Mouse (Mus musculus) neutrophil, adult 5-6 weeks (primary cell): ENCODE results near the gene Birc5. TPM values are rescaled to one million over a fixed set of nuclear protein-coding genes. Genes with fewer than 3 reads are reported as not detected.

Source experiments
- ATAC-seq: fragments of 151-379, 151-347 bp; 2 replicates; pipeline ENCODE4 v1.8.0; 2017; ENCODE audit warnings: mild to moderate bottlenecking, moderate TSS enrichment; ENCODE audit not compliant: insufficient number of reproducible peaks, poor library complexity, low FRiP score, severe bottlenecking; ENCODE audit errors: extremely low read depth
- total RNA-seq: library from RNA; stranded (forward); fragments of 200-1000 nt; gene quantifications from 2 replicates; pipeline ENCODE4 v1.2.3, GENCODE M21; 2017

Birc5 gene
- total RNA-seq, 1 experiment from 2014 or later, result 0.47 TPM

DNA sequence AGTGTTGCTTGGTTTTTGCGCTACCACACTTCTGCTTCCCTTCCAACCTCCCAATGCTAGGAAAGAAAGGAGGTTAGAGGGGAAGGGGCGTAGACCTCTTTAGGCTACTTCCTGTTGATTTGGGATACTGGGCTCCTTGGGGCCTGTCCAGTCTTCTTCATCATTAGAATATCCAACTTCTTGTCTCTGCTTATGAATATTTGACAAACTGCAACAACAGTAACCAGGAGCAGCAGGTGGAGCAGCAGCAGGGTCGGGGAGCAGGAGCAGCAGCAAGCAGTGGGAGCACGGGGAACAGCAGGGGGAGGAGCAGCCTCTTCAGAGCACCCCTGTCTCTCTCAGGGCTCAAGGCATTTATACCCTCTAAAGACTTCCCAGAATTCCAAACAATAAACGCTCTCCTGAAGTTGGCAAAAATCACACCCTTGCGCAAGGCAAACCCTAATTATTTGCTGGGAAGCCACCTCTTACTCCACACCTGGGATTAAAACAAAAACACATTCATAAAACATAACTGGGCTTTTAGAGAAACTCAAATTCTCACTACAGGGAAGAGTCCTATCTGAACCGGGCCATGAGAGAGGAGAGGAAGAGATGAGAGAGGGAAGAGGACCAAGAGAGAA is 1.3 kb upstream of the Birc5 start:
- ATAC-seq, result no peak

- 0 out of 2 replicates have a peak, but pooled peaks have one; percentile 7 for ATAC-seq
These were observed 623 bp upstream of the Birc5 start for GRCm38 (mm10) chr11:117848271-117848984.

GRCm38 (mm10) chr11:117852875-117853274 is 3.8 kb downstream of the Birc5 start:
- ATAC-seq, result no peak

- no peak for ATAC-seq
These were observed 5.2 kb downstream of the Birc5 start for GRCm38 (mm10) chr11:117854241-117854640.

DNA sequence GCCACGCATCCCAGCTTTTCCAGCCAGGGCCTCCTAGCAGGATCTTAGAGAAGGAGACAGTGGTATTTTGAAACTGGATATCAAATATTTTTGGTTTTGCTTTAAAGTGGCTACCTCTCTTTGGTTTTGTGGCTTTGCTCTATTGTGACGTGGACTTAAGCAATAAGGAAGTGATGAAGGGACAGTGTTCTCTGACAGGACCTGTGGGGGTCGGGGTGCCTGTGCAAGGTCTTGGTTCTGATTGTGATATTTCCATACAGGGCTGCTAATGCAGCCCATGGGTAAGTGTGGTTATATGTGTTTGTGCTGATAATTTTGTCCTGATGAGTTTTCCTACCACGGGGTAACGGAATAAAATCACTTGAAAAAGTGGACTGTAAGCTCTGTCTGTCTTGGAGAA is 6.3 kb downstream of the Birc5 start:
- no peak for ATAC-seq

DNA sequence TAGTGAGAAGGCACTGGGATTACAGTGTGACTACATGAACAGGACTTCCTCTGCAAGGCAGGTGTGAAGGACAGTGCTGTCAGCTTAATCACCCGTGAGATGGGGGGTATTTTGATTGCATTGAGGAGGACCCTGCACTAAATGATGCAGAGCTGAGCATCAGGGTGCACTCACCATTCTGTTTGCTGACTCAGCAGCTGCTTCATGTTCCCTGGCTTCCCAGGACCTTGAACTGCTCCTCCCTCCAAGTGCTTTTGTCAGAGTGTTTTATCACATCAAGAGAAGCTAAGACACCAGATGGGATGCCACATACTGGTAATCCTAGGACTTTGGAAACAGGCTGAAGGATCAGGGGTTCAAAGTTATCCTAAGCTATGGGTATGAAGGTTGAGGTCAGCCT is 6.9 kb downstream of the Birc5 start:
- ATAC-seq, result no peak

- ATAC-seq, result no peak
These were observed 8.4 kb downstream of the Birc5 start for GRCm38 (mm10) chr11:117857462-117857861.

DNA sequence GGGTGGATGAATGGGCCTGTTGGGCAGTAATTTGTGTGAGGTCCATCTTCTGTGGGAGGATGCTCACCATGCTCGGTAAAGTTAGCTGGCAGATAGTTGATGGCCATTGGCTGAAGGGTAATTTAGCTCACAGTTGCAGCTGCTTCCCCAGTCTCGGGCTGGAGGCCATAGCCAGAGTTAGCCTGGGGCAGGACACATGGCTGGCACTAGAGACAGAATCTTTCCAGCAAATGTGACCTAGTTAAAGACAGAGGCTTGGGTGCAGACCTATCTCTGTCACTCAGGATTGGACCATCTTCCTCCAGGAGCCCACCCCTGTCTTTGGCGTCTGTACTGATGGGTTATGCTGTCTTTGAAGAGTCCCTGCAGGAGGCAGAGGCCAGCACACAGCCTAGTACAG is 9.3 kb downstream of the Birc5 start:
- ATAC-seq, result no peak

- ATAC-seq, result no peak
These were observed 11.6 kb downstream of the Birc5 start, which contains the start of gene Tmem235 for GRCm38 (mm10) chr11:117860601-117861000. Tmem235 (plus strand) TSS chr11:117860752.

DNA sequence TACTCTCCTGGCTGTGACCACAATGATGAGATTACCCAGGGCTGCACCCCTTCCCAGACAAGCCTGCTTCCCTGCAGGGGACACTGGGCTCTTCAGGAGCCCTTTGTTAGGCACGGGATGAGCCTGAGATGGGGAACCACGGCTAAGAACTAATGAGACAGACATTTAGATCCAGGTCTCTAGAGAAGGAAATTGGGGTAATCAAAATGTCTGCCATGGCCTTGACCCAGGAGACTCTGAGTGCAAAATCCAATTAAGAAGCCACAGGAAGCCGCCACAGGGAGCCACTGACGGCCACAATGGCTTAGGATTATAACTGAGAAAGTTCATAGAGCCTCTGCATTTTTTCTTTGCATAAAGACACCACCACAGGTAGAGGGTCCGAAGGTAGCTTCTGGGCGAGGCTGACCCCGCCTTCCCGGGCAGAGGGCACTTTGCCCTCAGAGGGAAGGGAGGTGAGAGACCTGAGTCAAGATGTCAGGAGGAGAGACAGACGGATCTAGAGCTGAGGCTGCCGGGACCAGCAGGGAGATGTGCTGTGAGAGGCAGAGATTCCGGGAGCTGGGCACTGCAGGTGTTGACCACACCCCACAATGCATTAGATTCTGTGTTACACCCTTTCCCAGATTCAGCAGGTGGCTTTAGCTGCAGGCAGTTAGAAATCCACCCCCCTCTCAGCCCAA is 14.3 kb downstream of the Birc5 start:
- no peak for ATAC-seq

- ATAC-seq, result no peak
These were observed 15.8 kb downstream of the Birc5 start for GRCm38 (mm10) chr11:117864805-117865204.

- no peak for ATAC-seq
These were observed 16.9 kb downstream of the Birc5 start for GRCm38 (mm10) chr11:117865988-117866387.

DNA sequence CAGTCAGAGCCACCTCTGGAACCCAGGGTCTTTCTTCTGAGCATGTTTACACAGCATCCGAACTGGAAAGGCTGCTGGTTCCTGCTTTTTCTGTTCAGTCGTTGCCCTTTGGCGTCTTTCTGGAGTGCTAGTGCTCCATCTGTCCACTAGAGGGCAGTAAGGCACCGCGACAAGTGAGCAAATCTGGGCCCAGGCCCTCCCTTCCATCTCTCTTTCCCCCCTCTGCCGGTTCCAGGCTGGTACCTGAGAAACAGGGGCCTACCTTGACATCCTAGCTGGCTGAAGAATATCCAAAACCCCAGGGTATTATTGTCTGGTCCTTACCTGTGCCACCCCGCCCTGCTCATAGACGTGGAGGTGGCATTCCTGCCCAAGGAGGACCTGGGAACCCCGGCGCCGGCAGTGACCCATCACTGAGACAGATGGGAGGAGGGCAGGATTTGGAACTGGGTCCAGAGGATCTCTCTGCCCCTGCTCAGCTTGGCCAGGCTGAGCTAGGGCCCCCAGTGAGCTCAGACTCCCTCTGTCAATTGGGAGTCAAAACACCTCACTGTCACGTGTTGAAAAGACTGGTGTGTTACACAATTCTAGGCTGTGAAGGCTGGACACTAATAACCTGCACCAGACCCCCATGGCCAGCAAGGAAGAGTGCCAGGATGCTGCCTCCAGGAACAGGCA is 21.8 kb downstream of the Birc5 start:
- peak; percentile 59 for ATAC-seq

DNA sequence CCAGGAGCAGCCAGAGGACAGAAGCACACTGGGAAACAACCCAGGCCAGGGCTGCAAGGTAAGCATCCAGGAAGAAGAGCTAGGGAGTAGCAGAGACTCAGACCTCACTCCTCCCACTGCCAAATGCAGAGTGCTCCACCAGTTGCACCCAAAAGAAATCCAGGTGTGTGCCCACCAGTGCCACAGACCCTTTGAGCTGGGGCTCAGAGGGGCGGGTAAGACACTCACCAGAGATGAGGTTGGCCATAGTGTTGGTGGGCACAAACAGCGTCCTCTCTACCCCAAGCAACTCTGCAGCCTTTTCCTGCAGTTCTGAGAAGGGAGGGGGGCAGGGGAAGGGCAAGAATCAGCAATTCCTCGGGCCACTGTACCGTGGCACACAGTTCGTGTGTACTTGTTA is 22.3 kb downstream of the Birc5 start:
- ATAC-seq, result no peak

DNA sequence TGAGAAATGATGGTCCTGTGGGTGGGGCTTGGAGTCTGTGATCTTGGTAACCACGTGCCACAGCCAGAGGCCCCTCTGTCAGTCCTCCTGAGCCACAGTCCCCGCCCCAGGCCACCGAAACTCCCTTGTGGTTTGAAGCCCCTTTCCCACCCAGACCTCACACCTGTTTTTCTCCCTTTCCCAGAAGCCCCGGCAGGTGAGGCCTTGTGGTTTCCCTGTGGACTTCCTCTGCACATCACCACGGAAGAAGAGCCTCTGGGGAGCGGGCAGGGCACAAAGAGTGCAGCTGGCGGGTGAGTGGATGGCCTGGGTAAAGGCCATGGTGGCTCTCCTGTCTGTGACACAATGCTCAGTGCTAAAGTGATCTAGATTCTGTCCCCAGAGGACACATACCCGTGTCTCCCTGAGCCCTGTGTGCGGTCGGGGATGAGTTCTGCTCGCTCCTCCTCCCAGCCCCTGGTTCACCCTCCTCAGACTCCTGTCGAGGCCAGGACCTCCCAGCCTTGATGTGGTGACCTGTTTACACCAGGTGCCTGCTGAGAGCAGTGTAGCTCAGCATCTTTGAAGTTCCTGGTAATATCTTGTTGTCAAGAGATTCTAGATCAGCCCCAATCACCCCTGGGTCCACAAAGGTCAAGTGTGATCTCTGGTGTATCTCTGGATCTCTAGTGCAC is 23.0 kb downstream of the Birc5 start:
- ATAC-seq, result peak; percentile 32

DNA sequence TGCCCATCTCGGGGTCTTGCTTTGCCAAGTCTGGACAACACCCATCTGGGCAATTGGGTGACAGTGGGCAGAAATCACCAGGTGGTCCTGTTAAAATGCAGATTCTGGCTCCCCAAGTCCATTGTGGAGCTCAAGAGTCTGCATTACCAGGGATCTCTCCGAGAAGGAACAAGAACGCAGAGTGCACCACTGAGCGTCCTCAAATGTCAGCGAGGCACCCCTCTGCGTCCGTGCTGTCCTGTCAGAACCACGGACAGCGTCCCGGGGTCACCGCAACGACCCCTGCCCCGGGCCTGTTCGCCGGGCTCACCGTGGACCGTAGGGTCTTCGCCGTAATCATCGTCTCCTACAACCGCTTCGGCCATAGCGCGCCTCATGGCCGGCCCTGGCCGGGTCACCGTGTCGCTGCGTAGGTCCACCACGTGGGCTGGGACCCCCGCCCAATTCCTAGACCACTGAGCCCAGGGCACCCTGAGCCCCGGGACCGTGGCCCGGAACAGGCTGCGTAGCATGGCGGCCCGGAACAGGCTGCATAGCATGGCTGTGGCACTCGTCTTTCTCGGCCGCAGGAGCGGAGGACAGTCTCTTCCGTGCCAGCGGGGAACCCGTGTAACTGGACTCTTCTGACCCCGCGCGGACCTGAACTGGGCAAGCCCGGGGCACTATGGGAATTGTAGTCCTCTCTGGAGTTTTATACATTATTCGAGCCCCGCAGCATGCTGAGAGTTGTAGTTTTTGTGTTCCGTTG is 24.0 kb downstream of the Birc5 start, which contains the start of gene Tha1:
TSS of gene Tha1 (minus strand) at position 621 of the 748 bp plus-strand sequence.
- no peak for ATAC-seq

DNA sequence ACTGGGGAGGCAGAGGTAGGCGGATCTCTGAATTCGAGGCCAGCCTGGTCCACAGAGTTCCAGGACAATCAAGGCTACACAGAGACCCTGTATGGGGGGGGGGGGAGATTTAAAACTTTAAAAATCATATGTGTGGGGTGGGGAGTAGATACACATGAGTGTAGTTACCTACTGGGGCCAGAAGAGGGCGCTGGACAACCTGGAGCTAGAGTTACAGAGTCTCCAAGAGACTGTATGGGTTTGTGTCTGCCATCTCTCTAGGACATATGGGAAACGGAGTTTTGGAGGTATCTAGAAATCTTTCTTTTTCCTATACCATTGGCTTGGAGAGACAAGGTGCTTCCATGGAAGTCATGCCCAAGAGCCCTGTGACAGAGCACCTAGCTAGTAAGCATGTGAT is 25.4 kb downstream of the Birc5 start:
- ATAC-seq, result no peak

- ATAC-seq, result no peak
These were observed 26.6 kb downstream of the Birc5 start for GRCm38 (mm10) chr11:117875681-117876080.
